Mouse (Mus musculus) CH12.LX (cell line): ENCODE measurements at regions not wholly inside any gene's neighbourhood (a gene's known extent, or its start where the extent isn't known, plus 50 kb on each side); places are given as distances from the start of the nearest gene placed in this dataset.

Experiments
- DNase-seq: peaks from one replicate; pipeline ENCODE4 v3.0.0-alpha.2; 2013; ENCODE audit errors: extremely low read depth
- H3K27ac ChIP-seq: 2 replicates; pipeline ENCODE4 v1.5.1; 2012; ENCODE audit warnings: low read depth, mild to moderate bottlenecking, control low read depth, moderate library complexity; ENCODE audit not compliant: insufficient read depth
- H3K27me3 ChIP-seq: replicated peaks from 2 replicates; pipeline ENCODE3; 2012; ENCODE audit warnings: inconsistent platforms
- H3K36me3 ChIP-seq, 2 experiments: replicated peaks in 1 of 2; 2 replicates each; pipeline versions ENCODE3 to v1.6.1; 2012; ENCODE audit warnings: inconsistent platforms in 1 of 2, low read length in 1 of 2, mild to moderate bottlenecking in 1 of 2, mixed read lengths in 1 of 2, moderate library complexity in 1 of 2; ENCODE audit not compliant: control insufficient read depth in 1 of 2, insufficient read depth in 1 of 2
- H3K4me1 ChIP-seq, 2 experiments: 2 replicates each; pipeline ENCODE4 v1.6.1; 2012; ENCODE audit warnings: inconsistent platforms in 1 of 2, moderate library complexity in 1 of 2; ENCODE audit not compliant: insufficient read depth in 2 of 2, control insufficient read depth in 1 of 2
- H3K4me2 ChIP-seq: 2 replicates; pipeline ENCODE4 v1.6.1; 2012; ENCODE audit warnings: low read depth, mild to moderate bottlenecking, control low read depth; ENCODE audit not compliant: poor library complexity, insufficient read depth, severe bottlenecking
- H3K4me3 ChIP-seq, 3 experiments: fragments of 150-350 bp in 1 of 3; sonication (generic) in 1 of 3; replicated peaks in 1 of 3; 2 replicates each; pipeline versions ENCODE3 to v1.5.1; 2011 to 2012; ENCODE audit warnings: low read depth in 2 of 3, low read length in 2 of 3, mild to moderate bottlenecking in 2 of 3, moderate library complexity in 2 of 3, control low read depth in 1 of 3, improper control_type of control experiment in 1 of 3, inconsistent platforms in 1 of 3, mixed read lengths in 1 of 3; ENCODE audit not compliant: poor library complexity in 1 of 3
- H3K79me2 ChIP-seq: replicated peaks from 2 replicates; pipeline ENCODE4 v1.6.1; 2012; ENCODE audit warnings: mild to moderate bottlenecking, moderate library complexity; ENCODE audit not compliant: control insufficient read depth, poor library complexity, insufficient read depth, severe bottlenecking; ENCODE audit errors: extremely low read depth
- H3K9ac ChIP-seq: 2 replicates; pipeline ENCODE4 v1.6.1; 2012; ENCODE audit warnings: low read depth, mild to moderate bottlenecking, control low read depth, moderate library complexity; ENCODE audit not compliant: insufficient read depth
- H3K9me3 ChIP-seq: replicated peaks from 2 replicates; pipeline ENCODE3; 2012; ENCODE audit warnings: low read length, inconsistent platforms, mixed read lengths
- EP300 ChIP-seq: IDR thresholded peaks from 2 replicates; pipeline ENCODE4 v1.6.1; 2011; ENCODE audit warnings: low read length, improper control_type of control experiment
- GABPA ChIP-seq: IDR thresholded peaks from 2 replicates; pipeline ENCODE4 v1.6.1; 2012; ENCODE audit warnings: low read depth, low read length, improper control_type of control experiment, inconsistent platforms; ENCODE audit not compliant: insufficient replicate concordance
- IRF4 ChIP-seq: IDR thresholded peaks from 2 replicates; pipeline ENCODE4 v1.6.1; 2014; ENCODE audit warnings: low read depth, mild to moderate bottlenecking, inconsistent platforms, low read length, improper control_type of control experiment
- JUN ChIP-seq: IDR thresholded peaks from 2 replicates; pipeline ENCODE4 v1.6.1; 2011; ENCODE audit warnings: low read depth, mild to moderate bottlenecking, low read length, improper control_type of control experiment, moderate library complexity; ENCODE audit not compliant: insufficient read depth
- KAT2A ChIP-seq: IDR thresholded peaks from 2 replicates; pipeline ENCODE4 v1.6.1; 2012; ENCODE audit warnings: low read length, improper control_type of control experiment, inconsistent platforms; ENCODE audit not compliant: insufficient replicate concordance
- MAX ChIP-seq: IDR thresholded peaks from 2 replicates; pipeline ENCODE4 v1.6.1; 2011; ENCODE audit warnings: low read length, improper control_type of control experiment
- MAZ ChIP-seq: IDR thresholded peaks from 2 replicates; pipeline ENCODE4 v1.6.1; 2012; ENCODE audit warnings: low read depth, mild to moderate bottlenecking, inconsistent platforms, low read length, improper control_type of control experiment, moderate library complexity
- MEF2A ChIP-seq: IDR thresholded peaks from 2 replicates; pipeline ENCODE4 v1.6.1; 2014; ENCODE audit warnings: low read depth, mild to moderate bottlenecking, inconsistent platforms, low read length, improper control_type of control experiment, borderline replicate concordance
- MYC ChIP-seq: IDR thresholded peaks from 2 replicates; pipeline ENCODE4 v1.6.1; 2011; ENCODE audit warnings: low read depth, mild to moderate bottlenecking, improper control_type of control experiment, low read length
- NELFE ChIP-seq: IDR thresholded peaks from 2 replicates; pipeline ENCODE4 v1.6.1; 2011; ENCODE audit warnings: low read depth, low read length, improper control_type of control experiment
- PAX5 ChIP-seq: IDR thresholded peaks from 2 replicates; pipeline ENCODE4 v1.6.1; 2012; ENCODE audit warnings: low read length, inconsistent platforms, mixed read lengths
- TBP ChIP-seq: conservative IDR thresholded peaks from 2 replicates; pipeline ENCODE4 v1.6.1; 2011; ENCODE audit warnings: low read depth, low read length, improper control_type of control experiment
- TCF12 ChIP-seq: IDR thresholded peaks from 2 replicates; pipeline ENCODE4 v1.6.1; 2014; ENCODE audit warnings: low read depth, mild to moderate bottlenecking, inconsistent platforms, low read length, improper control_type of control experiment
- UBTF ChIP-seq: IDR thresholded peaks from 2 replicates; pipeline ENCODE4 v1.6.1; 2012; ENCODE audit warnings: low read depth, mild to moderate bottlenecking, inconsistent platforms, low read length, improper control_type of control experiment, moderate library complexity
- USF1 ChIP-seq: IDR thresholded peaks from 2 replicates; pipeline ENCODE4 v1.6.1; 2014; ENCODE audit warnings: low read depth, mild to moderate bottlenecking, inconsistent platforms, low read length, improper control_type of control experiment
- dilution Hi-C: fragments of 300-500 bp; cut with MboI; formaldehyde crosslinking; loops from 2 replicates; pipeline ENCODE4 v1.14.3; 2020; ENCODE audit warnings: low sequenced_read_pairs; ENCODE audit not compliant: extremely low pct_unique_long_range_greater_than_20kb, extremely low pct_ligation_motif_present
- in situ Hi-C: fragments of 300-500 bp; cut with MboI; formaldehyde crosslinking; loops from 3 replicates; pipeline ENCODE4 v1.14.3; 2019; ENCODE audit warnings: low sequenced_read_pairs, low pct_ligation_motif_present, low pct_unique_long_range_greater_than_20kb, mixed read lengths

GRCm38 (mm10) chr8:91913121-91913520 lies 111.3 kb upstream of the Irx3 start:
- DNase-seq = no peak
- Histone ChIP-seq H3K4me3 (no peak overlapping the region), H3K4me1 (no peaks in the 10 kb centered on the region), H3K36me3 (no peaks in the 10 kb centered on the region), H3K9me3 (peaks cover 86% of the 10 kb centered on the region), H3K4me2 (no peak overlapping the region), H3K9ac (no peak overlapping the region), H3K79me2 (no peaks in the 10 kb centered on the region), H3K27me3 (no peaks in the 10 kb centered on the region)
- dilution Hi-C loops (no loop called here), in situ Hi-C loops (no loop called here)
- TF ChIP-seq PAX5 (no peak), MAZ (no peak)
- TF ChIP-seq, all 38 proteins: peak for 0
- H3K27ac ChIP-seq = no peak overlapping the region

GRCm38 (mm10) chr8:91909637-91910383 lies 107.9 kb upstream of the Irx3 start:
- H3K36me3 ChIP-seq = no peaks in the 10 kb centered on the region
- no peaks in the 10 kb centered on the region for H3K79me2 ChIP-seq
- H3K27me3 ChIP-seq = no peaks in the 10 kb centered on the region
- no peaks in the 10 kb centered on the region for H3K4me1 ChIP-seq
- H3K27ac ChIP-seq = no peak overlapping the region
- dilution Hi-C loops = no loop called here
- no peak overlapping the region for H3K4me3 ChIP-seq
- H3K9me3 ChIP-seq = peaks cover 86% of the 10 kb centered on the region
- no peak for DNase-seq
- in situ Hi-C loops = no loop called here
- no peak overlapping the region for H3K4me2 ChIP-seq
- no peak overlapping the region for H3K9ac ChIP-seq
- no peak for TF ChIP-seq KAT2A
- no peak for TF ChIP-seq IRF4
- TF ChIP-seq UBTF = no peak
- no peak for TF ChIP-seq TCF12
- no peak for TF ChIP-seq GABPA
- no peak for TF ChIP-seq EP300
- TF ChIP-seq MYC = no peak
- no peak for TF ChIP-seq MEF2A
- no peak for TF ChIP-seq TBP
- TF ChIP-seq MAZ = no peak

DNA sequence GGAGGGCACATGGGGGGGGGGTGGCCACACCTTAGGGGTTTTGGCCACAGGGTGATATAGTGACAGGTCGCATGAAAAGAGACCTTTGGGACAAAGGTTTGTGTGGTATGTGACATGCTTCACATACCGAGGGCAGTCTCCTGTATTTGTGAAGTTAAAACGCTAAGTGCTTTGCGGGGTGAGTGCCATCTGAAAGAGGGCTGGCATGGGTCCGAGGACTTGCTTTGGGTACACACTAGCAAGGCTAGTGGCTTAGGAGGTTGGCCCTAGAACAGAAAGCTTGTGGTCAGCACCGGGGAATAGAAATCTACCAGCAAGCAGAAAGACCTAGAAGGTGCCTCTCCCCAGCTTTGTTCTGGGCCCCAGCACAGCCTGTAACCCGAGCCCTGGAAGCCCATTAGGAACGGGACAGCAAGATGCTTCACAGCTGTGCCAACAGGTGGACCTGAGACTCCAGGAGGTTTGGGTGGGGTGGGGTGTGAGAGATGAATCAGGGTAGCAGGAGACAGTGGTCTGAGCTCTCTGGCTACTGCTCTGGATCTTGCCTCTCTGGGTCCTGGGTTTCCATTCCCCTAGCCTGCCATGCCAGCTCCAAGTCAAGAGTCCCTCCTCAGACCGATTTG lies 107.0 kb upstream of the Irx3 start:
- TF ChIP-seq JUN = no peak
- no peak for TF ChIP-seq KAT2A
- no peak for TF ChIP-seq MYC
- TF ChIP-seq MAX = no peak
- no peak for TF ChIP-seq EP300
- TF ChIP-seq NELFE = no peak
- TF ChIP-seq USF1 = no peak
- TF ChIP-seq PAX5 = no peak
- TF ChIP-seq, all 38 proteins: peak for 0
- no peaks in the 10 kb centered on the region for H3K36me3 ChIP-seq
- no peaks in the 10 kb centered on the region for H3K4me1 ChIP-seq
- no peak overlapping the region for H3K4me2 ChIP-seq
- in situ Hi-C loops = no loop called here
- no peak for DNase-seq
- H3K9ac ChIP-seq = no peak overlapping the region
- H3K9me3 ChIP-seq = peaks cover 87% of the 10 kb centered on the region
- H3K27me3 ChIP-seq = no peaks in the 10 kb centered on the region
- no peaks in the 10 kb centered on the region for H3K79me2 ChIP-seq
- dilution Hi-C loops = no loop called here
- no peak overlapping the region for H3K27ac ChIP-seq
- H3K4me3 ChIP-seq = peak overlapping the region in 1 of 3 experiments; percentile 11
